Mouse (Mus musculus) G1E (cell line): ENCODE data around the gene Hs3st4.

Experiments used
- CTCF ChIP-seq: IDR thresholded peaks from 2 replicates; pipeline ENCODE4 v1.5.1; 2012; ENCODE audit warnings: low read depth, low read length, inconsistent platforms, mixed read lengths
- GATA1 ChIP-seq: IDR thresholded peaks from 2 replicates; pipeline ENCODE4 v1.6.1; 2012; ENCODE audit warnings: borderline replicate concordance, low read length, inconsistent platforms, mixed read lengths
- GATA2 ChIP-seq: IDR thresholded peaks from 2 replicates; pipeline ENCODE4 v1.6.1; 2012; ENCODE audit warnings: low read depth, low read length, inconsistent platforms, borderline replicate concordance
- POLR2AphosphoS5 ChIP-seq: IDR thresholded peaks from 2 replicates; pipeline ENCODE4 v1.6.1; 2012; ENCODE audit warnings: low read depth, low read length, inconsistent platforms; ENCODE audit not compliant: insufficient replicate concordance
- TAL1 ChIP-seq: conservative IDR thresholded peaks from 2 replicates; pipeline ENCODE4 v1.6.1; 2012; ENCODE audit warnings: low read depth, low read length, inconsistent platforms, mixed read lengths

DNA sequence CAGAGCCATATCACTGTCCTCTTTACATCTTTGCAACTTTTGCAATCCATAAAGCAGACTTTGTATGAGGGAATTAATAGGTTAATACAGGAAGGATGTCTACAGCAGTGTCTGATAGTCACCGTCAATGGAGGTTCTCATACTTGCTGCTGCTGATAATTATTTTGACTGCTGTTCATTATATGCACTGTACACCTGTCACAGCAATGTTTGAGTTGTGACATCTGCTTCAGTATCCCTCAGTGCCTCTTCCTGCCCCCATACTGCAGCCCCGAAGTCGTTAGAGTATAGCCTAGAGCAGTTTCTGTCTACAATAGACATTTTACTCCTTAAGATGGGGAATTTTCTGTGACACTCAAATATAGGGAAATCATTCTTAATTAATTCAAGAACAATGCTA, 267.2 kb downstream of the Hs3st4 start:
- TF ChIP-seq CTCF (no peak), TAL1 (no peak), GATA1 (no peak), POLR2AphosphoS5 (no peak), GATA2 (no peak)
